Comparison of ENCODE assay signal across 15 mouse cellular contexts in genomic region chr11:115877174-115877755, GRCm38 (mm10). TPM values are rescaled to one million over a fixed set of nuclear protein-coding genes. Genes with fewer than 3 reads are reported as not detected.
DNase-seq lines count a peak whose midpoint lies in the region.
"Had no signal": no experiment of that assay in that cellular context is flagged by ENCODE, and none has a peak within 500 bp of the region (broad histone marks: within the 10 kb centered on the region; RNA-seq: fewer than 3 reads in every experiment).

No protein-coding gene starts in this region.

- no peak overlapping the region for H3K4me3 ChIP-seq in limb, embryonic 10.5 days
- no peak overlapping the region for H3K4me3 ChIP-seq in hindbrain, embryonic 10.5 days
- H3K4me3 ChIP-seq: layer of hippocampus, adult 2 months; liver, embryonic 13.5 days had no signal

- H3K36me3 ChIP-seq in limb, embryonic 10.5 days: no peaks in the 10 kb centered on the region
- H3K36me3 ChIP-seq in hindbrain, embryonic 10.5 days: no peaks in the 10 kb centered on the region
- H3K36me3 ChIP-seq: G1E; liver, embryonic 13.5 days had no signal

- H3K4me1 ChIP-seq in limb, embryonic 10.5 days: peaks cover 11% of the 10 kb centered on the region
- H3K4me1 ChIP-seq in hindbrain, embryonic 10.5 days (replicated peaks): peaks cover 9% of the 10 kb centered on the region

- peaks cover 9% of the 10 kb centered on the region for H3K27me3 ChIP-seq in limb, embryonic 10.5 days (ENCODE audit: low read depth, poor library complexity, severe bottlenecking)
- peaks cover 7% of the 10 kb centered on the region for H3K27me3 ChIP-seq in hindbrain, embryonic 10.5 days (ENCODE audit: insufficient read depth, poor library complexity, severe bottlenecking)

- H3K27ac ChIP-seq in limb, embryonic 10.5 days: 0 out of 2 replicates have a peak overlapping the region, but pooled peaks have one; percentile 15
- H3K27ac ChIP-seq in hindbrain, embryonic 10.5 days: no peak overlapping the region
- H3K27ac ChIP-seq: layer of hippocampus, adult 2 months; liver, embryonic 13.5 days; macrophage had no signal

- 59% methylated on average over 6 of the region's 6 CpGs for WGBS in limb, embryonic 10.5 days
- WGBS in hindbrain, embryonic 10.5 days: 71% methylated on average over 6 of the region's 6 CpGs

- peak; percentile 37 for DNase-seq in thymus, postnatal 0 days (ENCODE audit: low spot score)
- no peak for DNase-seq in thymus, postnatal 10 days (ENCODE audit: low spot score in 2 of 2)
- peak; percentile 92 for DNase-seq in kidney, adult 9 months
- DNase-seq in limb, embryonic 10.5 days (ENCODE audit: low spot score): no peak
- no peak for DNase-seq in spleen, postnatal 4 days (ENCODE audit: low spot score in 2 of 2)
- DNase-seq in spleen, adult 18-20 months: no peak
- no peak for DNase-seq in heart, adult 9 months (ENCODE audit: low spot score in 2 of 2)
- DNase-seq in hindbrain, embryonic 10.5 days (ENCODE audit: low spot score): no peak
- DNase-seq: B cell, adult 2 months; cerebellum, adult 2 months; heart, adult 11 months; liver, embryonic 13.5 days had no signal

- H3K9me3 ChIP-seq in limb, embryonic 10.5 days (replicated peaks): no peaks in the 10 kb centered on the region
- no peaks in the 10 kb centered on the region for H3K9me3 ChIP-seq in hindbrain, embryonic 10.5 days
- H3K9me3 ChIP-seq: G1E; liver, embryonic 13.5 days had no signal

RNA-seq across cellular contexts. Expression of gene Myo15b, which starts 19.1 kb away (rescaled TPM):
- 1.4 and 1.5 TPM in 2 replicates for polyA plus RNA-seq in thymus, postnatal 0 days (2015; fragmentation: Nextera tagmentation; extraction: Ambion mirVana)
- polyA plus RNA-seq in limb, embryonic 10.5 days (2016; fragmentation: Nextera tagmentation; extraction: Ambion mirVana): 0.05 and 0.18 TPM in 2 replicates
- 0.19 and 0.21 TPM in 2 replicates for polyA plus RNA-seq in hindbrain, embryonic 10.5 days (2016; fragmentation: Nextera tagmentation; extraction: Ambion mirVana)

RNA-seq across cellular contexts. Expression of gene Smim5, which starts 22.5 kb away (rescaled TPM):
- 35.4 and 39.8 TPM in 2 replicates for polyA plus RNA-seq in thymus, postnatal 0 days (2015; fragmentation: Nextera tagmentation; extraction: Ambion mirVana)
- 1.7 and 2.0 TPM in 2 replicates for polyA plus RNA-seq in limb, embryonic 10.5 days (2016; fragmentation: Nextera tagmentation; extraction: Ambion mirVana)
- polyA plus RNA-seq in hindbrain, embryonic 10.5 days (2016; fragmentation: Nextera tagmentation; extraction: Ambion mirVana): 1.4 and 4.2 TPM in 2 replicates

RNA-seq across cellular contexts. Expression of gene Smim6, which starts 34.6 kb away (rescaled TPM):
- 3.8 and 4.8 TPM in 2 replicates for polyA plus RNA-seq in thymus, postnatal 0 days (2015; fragmentation: Nextera tagmentation; extraction: Ambion mirVana)
- 1.0 and 1.1 TPM in 2 replicates for polyA plus RNA-seq in limb, embryonic 10.5 days (2016; fragmentation: Nextera tagmentation; extraction: Ambion mirVana)
- 1.4 and 1.6 TPM in 2 replicates for polyA plus RNA-seq in hindbrain, embryonic 10.5 days (2016; fragmentation: Nextera tagmentation; extraction: Ambion mirVana)
- polyA plus RNA-seq: cerebellum, adult 2 months; G1E; macrophage had no signal

RNA-seq across cellular contexts. Expression of gene Llgl2, which starts 53.4 kb away (rescaled TPM):
- polyA plus RNA-seq in thymus, postnatal 0 days (2015; fragmentation: Nextera tagmentation; extraction: Ambion mirVana): 15.6 and 15.7 TPM in 2 replicates
- polyA plus RNA-seq in limb, embryonic 10.5 days (2016; fragmentation: Nextera tagmentation; extraction: Ambion mirVana): 11.2 and 12.3 TPM in 2 replicates
- 10.4 and 11.9 TPM in 2 replicates for polyA plus RNA-seq in hindbrain, embryonic 10.5 days (2016; fragmentation: Nextera tagmentation; extraction: Ambion mirVana)

RNA-seq across cellular contexts. Expression of gene Sap30bp, which starts 55.8 kb away (rescaled TPM):
- 47.2 and 48.8 TPM in 2 replicates for polyA plus RNA-seq in thymus, postnatal 0 days (2015; fragmentation: Nextera tagmentation; extraction: Ambion mirVana)
- 47.9 and 52.2 TPM in 2 replicates for polyA plus RNA-seq in limb, embryonic 10.5 days (2016; fragmentation: Nextera tagmentation; extraction: Ambion mirVana)
- 44.7 and 52.5 TPM in 2 replicates for polyA plus RNA-seq in hindbrain, embryonic 10.5 days (2016; fragmentation: Nextera tagmentation; extraction: Ambion mirVana)

Comparison
In these comparisons a context has a peak if more than half of its experiments do, and no peak if none do; other contexts are left out.
1. DNase-seq: peak in thymus, postnatal 0 days (single experiment) and kidney, adult 9 months (single experiment); none in thymus, postnatal 10 days (0 of 2), limb, embryonic 10.5 days (single experiment), spleen, postnatal 4 days (0 of 2), spleen, adult 18-20 months (0 of 2), heart, adult 9 months (0 of 2) and hindbrain, embryonic 10.5 days (single experiment).